Mouse (Mus musculus) forebrain, embryonic 14.5 days (tissue): Measurements from ENCODE around the gene Dgcr6. TPM values are rescaled to one million over a fixed set of nuclear protein-coding genes. Genes with fewer than 3 reads are reported as not detected.

Experiments
- ATAC-seq: fragments of 200-750 bp; cut with Nextera tagmentation; 2 replicates; pipeline ENCODE4 v1.8.0; 2017; ENCODE audit warnings: mild to moderate bottlenecking, moderate library complexity
- DNase-seq: peaks from one replicate; pipeline ENCODE4 v3.0.0-alpha.2; 2015; ENCODE audit warnings: low spot score
- H3K27ac ChIP-seq: fragments of 300-500 bp; sonication (generic); 2 replicates; pipeline ENCODE4 v1.5.1; 2014; ENCODE audit warnings: low read depth, mild to moderate bottlenecking, control low read depth, low read length, moderate library complexity
- H3K27me3 ChIP-seq: fragments of 300-500 bp; sonication (generic); replicated peaks from 2 replicates; pipeline ENCODE4 v1.6.1; 2014; ENCODE audit warnings: low read length, control low read depth, mixed read lengths; ENCODE audit not compliant: control insufficient read depth, insufficient read depth
- H3K36me3 ChIP-seq: fragments of 300-500 bp; sonication (generic); 2 replicates; pipeline ENCODE4 v1.6.1; 2014; ENCODE audit warnings: low read length, control low read depth; ENCODE audit not compliant: control insufficient read depth, insufficient read depth
- H3K4me1 ChIP-seq: fragments of 300-500 bp; sonication (generic); 2 replicates; pipeline ENCODE4 v1.6.1; 2014; ENCODE audit warnings: antibody characterized with exemption, low read length, control low read depth; ENCODE audit not compliant: control insufficient read depth, insufficient read depth
- H3K4me2 ChIP-seq: fragments of 300-500 bp; sonication (generic); 2 replicates; pipeline ENCODE4 v1.6.1; 2014; ENCODE audit warnings: mild to moderate bottlenecking, control low read depth, low read length
- H3K4me3 ChIP-seq: fragments of 300-500 bp; sonication (generic); 2 replicates; pipeline ENCODE4 v1.5.1; 2014; ENCODE audit warnings: low read depth, low read length, control low read depth
- H3K9ac ChIP-seq: fragments of 300-500 bp; sonication (generic); 2 replicates; pipeline ENCODE4 v1.6.1; 2014; ENCODE audit warnings: mild to moderate bottlenecking, low read length, control low read depth, moderate library complexity
- H3K9me3 ChIP-seq: fragments of 300-500 bp; sonication (generic); replicated peaks from 2 replicates; pipeline ENCODE4 v1.6.1; 2016; ENCODE audit warnings: low read length, control low read depth, mixed read lengths; ENCODE audit not compliant: control insufficient read depth
- WGBS: fragments of 180-500 bp; shearing (Covaris S2); extraction: QIAGEN DNeasy Blood & Tissue Kit; methylation state at CpG from one replicate; pipeline ENCODE4 v1.1.7; 2014; 5-methylcytosine and 5-hydroxymethylcytosine counted together
- polyA plus RNA-seq: library from polyadenylated mRNA; unstranded; fragments of >200 nt; fragmentation: Nextera tagmentation; extraction: Ambion mirVana; gene quantifications from 2 replicates; pipeline ENCODE4 v1.2.1, GENCODE M21; 2014

Dgcr6 gene
- polyA plus RNA-seq, 1 experiment from 2014 or later, result 179 TPM

- H3K36me3 ChIP-seq, result peaks cover 30% of the 10 kb centered on the region
- H3K9ac ChIP-seq, result no peak overlapping the region
- H3K4me1 ChIP-seq, result no peaks in the 10 kb centered on the region
- no peak overlapping the region for H3K4me3 ChIP-seq
- no peak for DNase-seq
- H3K27me3 ChIP-seq, result no peaks in the 10 kb centered on the region
- no peaks in the 10 kb centered on the region for H3K9me3 ChIP-seq
- no peak overlapping the region for H3K4me2 ChIP-seq
- H3K27ac ChIP-seq, result no peak overlapping the region
- WGBS, result 79% methylated on average over 3 of the region's 3 CpGs
- ATAC-seq, result no peak
These were observed 22.5 kb downstream of the Dgcr6 start for GRCm38 (mm10) chr16:18075201-18075600.

- no peaks in the 10 kb centered on the region for H3K4me1 ChIP-seq
- no peak for ATAC-seq
- WGBS, result 54% methylated on average over 5 of the region's 5 CpGs
These were observed 25.8 kb downstream of the Dgcr6 start for GRCm38 (mm10) chr16:18078314-18079015.

GRCm38 (mm10) chr16:18079300-18079699 lies 26.6 kb downstream of the Dgcr6 start:
- H3K9me3 ChIP-seq, result no peaks in the 10 kb centered on the region
- 87% methylated on average over 2 of the region's 2 CpGs for WGBS

More at GRCm38 (mm10) chr16:18078314-18079015, 25.8 kb downstream of the Dgcr6 start:
- Histone ChIP-seq H3K36me3 (peaks cover under 1% of the 10 kb centered on the region; the same call in 1 of the 2 replicates), H3K4me2 (no peak overlapping the region), H3K27me3 (no peaks in the 10 kb centered on the region), H3K9ac (no peak overlapping the region), H3K27ac (no peak overlapping the region), H3K4me3 (no peak overlapping the region), H3K9me3 (no peaks in the 10 kb centered on the region)
- no peak for DNase-seq

GRCm38 (mm10) chr16:18080171-18080570 lies 27.5 kb downstream of the Dgcr6 start:
- 88% methylated on average over 7 of the region's 7 CpGs for WGBS
- no peaks in the 10 kb centered on the region for H3K9me3 ChIP-seq
- no peak for DNase-seq
- H3K27ac ChIP-seq, result no peak overlapping the region
- H3K36me3 ChIP-seq, result no peaks in the 10 kb centered on the region
- H3K4me3 ChIP-seq, result no peak overlapping the region
- H3K4me1 ChIP-seq, result no peaks in the 10 kb centered on the region
- no peak for ATAC-seq
- no peak overlapping the region for H3K4me2 ChIP-seq
- no peak overlapping the region for H3K9ac ChIP-seq
- H3K27me3 ChIP-seq, result no peaks in the 10 kb centered on the region

More at GRCm38 (mm10) chr16:18079300-18079699, 26.6 kb downstream of the Dgcr6 start:
- Histone ChIP-seq H3K4me2 (no peak overlapping the region), H3K4me3 (no peak overlapping the region), H3K9ac (no peak overlapping the region), H3K27me3 (no peaks in the 10 kb centered on the region), H3K36me3 (no peaks in the 10 kb centered on the region), H3K4me1 (no peaks in the 10 kb centered on the region), H3K27ac (no peak overlapping the region)
- ATAC-seq, result no peak
- DNase-seq, result no peak

GRCm38 (mm10) chr16:18081149-18081827 lies 28.6 kb downstream of the Dgcr6 start:
- DNase-seq (no peak), ATAC-seq (no peak)
- no peak overlapping the region for H3K4me2 ChIP-seq
- H3K9ac ChIP-seq, result no peak overlapping the region
- no peaks in the 10 kb centered on the region for H3K27me3 ChIP-seq
- H3K27ac ChIP-seq, result no peak overlapping the region
- no peaks in the 10 kb centered on the region for H3K36me3 ChIP-seq
- WGBS, result 85% methylated on average over 10 of the region's 10 CpGs
- H3K4me3 ChIP-seq, result no peak overlapping the region
- H3K9me3 ChIP-seq, result no peaks in the 10 kb centered on the region
- no peaks in the 10 kb centered on the region for H3K4me1 ChIP-seq

- 96% methylated on average over 1 of the region's 1 CpGs for WGBS
- no peak for DNase-seq
- H3K4me3 ChIP-seq, result no peak overlapping the region
- no peak for ATAC-seq
- H3K4me2 ChIP-seq, result no peak overlapping the region
- H3K27me3 ChIP-seq, result no peaks in the 10 kb centered on the region
- H3K4me1 ChIP-seq, result no peaks in the 10 kb centered on the region
- H3K27ac ChIP-seq, result no peak overlapping the region
- no peaks in the 10 kb centered on the region for H3K36me3 ChIP-seq
- H3K9me3 ChIP-seq, result no peaks in the 10 kb centered on the region
- no peak overlapping the region for H3K9ac ChIP-seq
These were observed 29.6 kb downstream of the Dgcr6 start for GRCm38 (mm10) chr16:18082291-18082690.

- H3K9me3 ChIP-seq, result no peaks in the 10 kb centered on the region
- no peak overlapping the region for H3K9ac ChIP-seq
- H3K4me1 ChIP-seq, result peaks cover 5% of the 10 kb centered on the region; the same call in 1 of the 2 replicates
- H3K27ac ChIP-seq, result no peak overlapping the region
- H3K4me3 ChIP-seq, result no peak overlapping the region
- 85% methylated on average over 18 of the region's 18 CpGs for WGBS
- DNase-seq (no peak), ATAC-seq (no peak)
- no peak overlapping the region for H3K4me2 ChIP-seq
- no peaks in the 10 kb centered on the region for H3K36me3 ChIP-seq
- H3K27me3 ChIP-seq, result peaks cover 9% of the 10 kb centered on the region
These were observed 30.7 kb downstream of the Dgcr6 start for GRCm38 (mm10) chr16:18083231-18083951.

GRCm38 (mm10) chr16:18084262-18084661 lies 31.6 kb downstream of the Dgcr6 start:
- H3K9ac ChIP-seq, result no peak overlapping the region
- H3K4me1 ChIP-seq, result peaks cover 9% of the 10 kb centered on the region; the same call in 1 of the 2 replicates
- no peak overlapping the region for H3K4me2 ChIP-seq
- no peak overlapping the region for H3K27ac ChIP-seq
- H3K9me3 ChIP-seq, result no peaks in the 10 kb centered on the region
- no peak overlapping the region for H3K4me3 ChIP-seq
- ATAC-seq (no peak), DNase-seq (no peak)
- H3K27me3 ChIP-seq, result peaks cover 11% of the 10 kb centered on the region
- 95% methylated on average over 7 of the region's 7 CpGs for WGBS
- no peaks in the 10 kb centered on the region for H3K36me3 ChIP-seq
